Mouse (Mus musculus) intestine, embryonic 15.5 days (tissue): ENCODE measurements around the gene Gh. TPM values are rescaled to one million over a fixed set of nuclear protein-coding genes. Genes with fewer than 3 reads are reported as not detected.
A peak's percentile ranks its signal among the peaks of the same experiment; 100 is the strongest.

Source experiments
- ATAC-seq: fragments of 200-750 bp; cut with Nextera tagmentation; 2 replicates; pipeline ENCODE4 v1.8.0; 2017; ENCODE audit warnings: moderate TSS enrichment, moderate library complexity
- H3K27ac ChIP-seq: fragments of 300-500 bp; sonication (generic); 2 replicates; pipeline ENCODE4 v1.5.1; 2015; ENCODE audit warnings: mild to moderate bottlenecking, inconsistent platforms
- H3K27me3 ChIP-seq: fragments of 300-500 bp; sonication (generic); replicated peaks from 2 replicates; pipeline ENCODE4 v1.6.1; 2015; ENCODE audit warnings: inconsistent platforms
- H3K36me3 ChIP-seq: fragments of 300-500 bp; sonication (generic); 2 replicates; pipeline ENCODE4 v1.6.1; 2015; ENCODE audit warnings: inconsistent platforms
- H3K4me1 ChIP-seq: fragments of 300-500 bp; sonication (generic); replicated peaks from 2 replicates; pipeline ENCODE4 v1.6.1; 2015; ENCODE audit warnings: inconsistent platforms
- H3K4me2 ChIP-seq: fragments of 300-500 bp; sonication (generic); replicated peaks from 2 replicates; pipeline ENCODE4 v1.6.1; 2015; ENCODE audit warnings: mild to moderate bottlenecking, inconsistent platforms
- H3K4me3 ChIP-seq: fragments of 300-500 bp; sonication (generic); replicated peaks from 2 replicates; pipeline ENCODE4 v1.5.1; 2015; ENCODE audit warnings: inconsistent platforms
- H3K9ac ChIP-seq: fragments of 300-500 bp; sonication (generic); 2 replicates; pipeline ENCODE4 v1.6.1; 2015; ENCODE audit warnings: inconsistent platforms
- H3K9me3 ChIP-seq: fragments of 300-500 bp; sonication (generic); 2 replicates; pipeline ENCODE4 v1.6.1; 2016; ENCODE audit warnings: inconsistent platforms
- WGBS: fragments of 180-500 bp; shearing (Covaris S2); methylation state at CpG from one replicate; pipeline ENCODE4 v1.1.7; 2015; 5-methylcytosine and 5-hydroxymethylcytosine counted together
- polyA plus RNA-seq: library from polyadenylated mRNA; unstranded; fragments of >200 nt; fragmentation: Nextera tagmentation; extraction: Ambion mirVana; gene quantifications from 2 replicates; pipeline ENCODE4 v1.2.1, GENCODE M21; 2015

Gh gene
- polyA plus RNA-seq, 1 experiment from 2014 or later: not detected

DNA sequence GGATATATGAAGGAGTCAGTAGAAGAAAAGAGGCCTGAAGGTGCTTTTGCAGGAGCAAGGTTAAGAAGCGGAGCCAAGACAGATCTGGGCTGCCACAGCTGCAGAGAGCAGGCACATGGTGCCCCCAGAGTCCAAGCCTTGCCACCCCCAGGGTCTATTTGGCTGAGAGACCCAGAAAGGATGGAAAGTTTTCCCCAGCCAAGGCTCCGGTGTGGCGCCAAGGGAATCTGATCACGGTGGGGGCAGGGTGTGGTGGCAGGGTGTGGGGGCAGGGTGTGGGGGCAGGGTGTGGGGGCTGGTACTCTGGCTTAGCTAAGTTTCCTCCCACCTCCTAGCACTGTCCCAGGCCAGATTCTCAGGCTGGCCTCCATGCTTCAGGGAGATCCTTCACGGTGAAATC, 26.9 kb upstream of the Gh start:
- Histone ChIP-seq H3K4me3 (no peak overlapping the region), H3K36me3 (no peaks in the 10 kb centered on the region), H3K4me2 (no peak overlapping the region), H3K27ac (no peak overlapping the region), H3K27me3 (no peaks in the 10 kb centered on the region), H3K9ac (no peak overlapping the region), H3K4me1 (0 out of 2 replicates have a peak, but pooled peaks cover 2% of the 10 kb centered on the region), H3K9me3 (no peaks in the 10 kb centered on the region)
- 54% methylated on average over 5 of the region's 5 CpGs for WGBS
- no peak; the same call in 1 of the 2 replicates for ATAC-seq

DNA sequence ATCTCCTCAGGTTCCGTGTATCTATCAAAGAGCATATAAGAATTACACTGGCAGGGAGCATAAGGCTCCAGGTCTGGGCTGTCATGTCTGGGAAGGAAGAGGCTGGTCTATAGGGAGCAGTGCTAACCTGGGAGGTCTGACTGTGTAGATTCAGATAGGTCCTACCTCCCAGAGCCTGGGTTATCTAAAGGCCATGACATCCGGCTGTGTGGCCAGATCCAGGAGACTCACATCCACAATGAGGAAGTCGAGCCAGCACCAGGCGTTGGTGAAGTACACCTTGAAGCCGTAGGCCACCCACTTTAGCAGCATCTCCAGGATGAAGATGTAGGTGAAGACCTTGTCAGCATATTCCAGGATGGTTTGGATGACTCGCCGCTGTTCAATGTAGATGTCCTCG, 24.8 kb upstream of the Gh start:
- Histone ChIP-seq H3K36me3 (no peaks in the 10 kb centered on the region), H3K4me3 (no peak overlapping the region), H3K27me3 (no peaks in the 10 kb centered on the region), H3K27ac (no peak overlapping the region), H3K4me2 (no peak overlapping the region), H3K4me1 (0 out of 2 replicates have a peak, but pooled peaks cover 2% of the 10 kb centered on the region), H3K9me3 (no peaks in the 10 kb centered on the region), H3K9ac (no peak overlapping the region)
- 85% methylated on average over 8 of the region's 8 CpGs for WGBS
- ATAC-seq: no peak

DNA sequence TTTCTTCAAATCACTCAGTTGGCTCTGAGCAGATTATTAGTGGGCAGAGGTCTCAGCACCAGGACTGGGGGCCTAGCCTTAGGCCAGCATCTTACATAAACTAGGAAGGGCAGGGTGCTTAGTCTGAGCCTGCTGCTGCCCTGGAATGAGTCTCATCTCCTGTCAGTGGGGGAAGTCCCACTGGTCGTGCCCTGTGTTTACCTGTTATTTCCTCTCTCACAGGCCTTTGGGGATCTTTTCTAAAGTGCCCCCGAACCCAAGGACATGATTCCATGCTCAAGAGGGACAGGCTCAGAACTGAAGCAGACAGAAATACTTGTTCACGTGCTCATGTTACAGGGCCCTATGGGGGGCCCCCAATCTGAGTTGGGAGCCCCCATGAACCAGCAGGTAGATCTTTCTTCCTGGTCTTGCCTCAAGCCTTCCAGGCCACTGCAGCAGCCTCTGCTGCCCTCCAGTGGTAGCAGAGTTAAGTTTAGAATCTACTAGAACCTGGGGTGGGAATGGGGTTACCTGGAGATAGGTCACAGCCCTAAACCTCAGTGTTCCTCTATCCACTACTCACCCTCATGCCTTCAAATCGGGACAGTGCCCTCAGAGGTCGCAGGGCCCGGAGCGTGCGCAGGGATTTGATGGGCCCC, 24.0 kb upstream of the Gh start:
- WGBS: 62% methylated on average over 8 of the region's 8 CpGs
- peak; percentile 62 for ATAC-seq
- 0 out of 2 replicates have a peak, but pooled peaks cover 2% of the 10 kb centered on the region for H3K4me1 ChIP-seq
- H3K4me3 ChIP-seq: no peak overlapping the region
- no peak overlapping the region for H3K4me2 ChIP-seq
- no peaks in the 10 kb centered on the region for H3K27me3 ChIP-seq
- no peaks in the 10 kb centered on the region for H3K9me3 ChIP-seq
- H3K36me3 ChIP-seq: no peaks in the 10 kb centered on the region
- H3K9ac ChIP-seq: no peak overlapping the region
- no peak overlapping the region for H3K27ac ChIP-seq

DNA sequence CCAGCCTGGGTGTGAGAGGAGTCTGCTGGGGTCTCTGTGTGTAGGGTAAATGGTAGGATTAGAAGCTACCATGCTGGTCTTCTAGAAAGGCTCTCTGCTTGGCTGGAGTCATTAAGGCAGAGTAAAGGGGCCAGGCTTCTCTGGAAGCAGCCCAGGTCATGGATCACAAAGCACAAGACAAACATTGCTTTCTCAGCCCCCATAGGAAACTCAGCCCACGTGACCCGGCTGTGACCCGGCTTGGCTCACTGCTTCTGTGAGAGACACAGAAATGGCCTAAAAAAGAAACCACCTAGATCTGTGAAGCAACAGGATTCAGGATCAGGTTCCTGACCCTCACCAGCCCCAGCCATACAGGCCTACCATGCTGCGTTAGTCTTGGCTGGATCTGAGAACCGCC, 23.2 kb upstream of the Gh start:
- Histone ChIP-seq H3K4me1 (0 out of 2 replicates have a peak, but pooled peaks cover 2% of the 10 kb centered on the region), H3K9me3 (no peaks in the 10 kb centered on the region), H3K9ac (no peak overlapping the region), H3K4me2 (no peak overlapping the region), H3K4me3 (no peak overlapping the region), H3K36me3 (no peaks in the 10 kb centered on the region), H3K27me3 (no peaks in the 10 kb centered on the region), H3K27ac (no peak overlapping the region)
- WGBS: 64% methylated on average over 5 of the region's 5 CpGs
- no peak for ATAC-seq

DNA sequence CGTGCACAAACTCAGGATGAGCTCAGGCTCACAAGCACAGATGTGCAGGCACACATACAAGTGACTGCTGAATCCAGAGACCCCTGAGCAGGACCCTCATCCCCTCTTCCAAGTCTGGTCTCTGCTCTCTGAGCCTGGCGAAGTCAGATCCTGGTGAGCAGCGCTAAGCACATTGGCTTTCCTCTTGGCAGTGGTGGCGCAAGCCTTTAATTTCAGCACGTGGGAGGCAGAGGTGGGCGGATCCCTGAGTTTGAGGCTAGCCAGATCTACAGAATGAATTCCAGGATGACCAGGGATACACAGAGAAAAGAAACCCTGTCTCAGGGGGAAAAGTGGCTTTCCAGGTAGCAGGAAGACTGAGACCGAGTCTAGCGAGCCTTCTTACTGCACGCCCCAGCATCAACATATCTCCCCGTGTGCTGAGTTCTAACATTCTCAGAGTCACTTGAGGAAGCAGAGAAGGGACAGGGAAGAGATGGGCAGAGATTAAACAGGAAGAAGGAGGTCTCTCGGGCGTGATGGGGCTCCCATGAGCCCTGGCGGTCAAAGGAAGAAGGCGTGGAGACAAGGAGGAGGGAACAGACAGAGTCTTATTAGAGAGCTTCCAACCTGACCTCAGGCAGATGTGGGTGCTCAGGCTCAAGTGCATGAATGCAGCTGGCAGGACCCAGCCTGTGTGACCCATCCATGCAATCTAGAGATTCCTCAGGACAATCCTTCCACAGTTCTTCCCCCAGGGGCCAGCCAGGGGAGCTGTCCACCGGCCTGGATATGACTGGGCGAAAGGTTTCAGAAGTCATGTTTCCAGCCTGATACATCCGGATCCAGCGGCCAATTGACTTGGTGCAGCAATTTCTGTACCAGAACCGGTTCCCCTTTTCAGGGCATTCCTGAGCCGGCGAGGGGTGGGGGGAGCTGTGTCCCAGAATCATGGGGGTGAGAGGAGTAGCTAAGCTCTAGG, 17.0 kb upstream of the Gh start:
- H3K9ac ChIP-seq: no peak overlapping the region
- H3K36me3 ChIP-seq: no peaks in the 10 kb centered on the region
- H3K4me1 ChIP-seq: peaks cover 22% of the 10 kb centered on the region
- no peak overlapping the region for H3K4me3 ChIP-seq
- no peak for ATAC-seq
- H3K27ac ChIP-seq: 0 out of 2 replicates have a peak overlapping the region, but pooled peaks have one; percentile 20
- WGBS: 52% methylated on average over 21 of the region's 21 CpGs
- no peaks in the 10 kb centered on the region for H3K27me3 ChIP-seq
- no peak overlapping the region for H3K4me2 ChIP-seq
- H3K9me3 ChIP-seq: no peaks in the 10 kb centered on the region

DNA sequence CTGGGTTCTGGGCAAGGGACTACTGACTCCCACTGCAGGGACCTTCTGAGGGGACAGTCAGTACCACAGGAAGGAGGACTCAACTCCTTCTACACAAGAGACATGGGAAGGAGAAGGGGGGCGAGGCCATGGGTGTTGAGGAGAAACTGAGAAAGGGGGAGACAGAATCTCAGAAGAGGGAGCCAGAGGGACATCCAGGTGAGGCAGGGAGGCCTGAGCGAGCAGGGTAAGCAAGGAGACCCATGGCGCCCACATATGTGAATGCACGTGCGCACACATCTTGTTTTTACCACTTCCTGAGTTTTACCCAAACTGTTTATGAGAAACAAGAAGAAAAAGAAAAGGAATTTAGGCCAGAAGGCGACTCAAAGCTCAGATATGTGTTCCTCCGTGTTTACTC, 16.1 kb upstream of the Gh start:
- no peak overlapping the region for H3K4me3 ChIP-seq
- no peak for ATAC-seq

DNA sequence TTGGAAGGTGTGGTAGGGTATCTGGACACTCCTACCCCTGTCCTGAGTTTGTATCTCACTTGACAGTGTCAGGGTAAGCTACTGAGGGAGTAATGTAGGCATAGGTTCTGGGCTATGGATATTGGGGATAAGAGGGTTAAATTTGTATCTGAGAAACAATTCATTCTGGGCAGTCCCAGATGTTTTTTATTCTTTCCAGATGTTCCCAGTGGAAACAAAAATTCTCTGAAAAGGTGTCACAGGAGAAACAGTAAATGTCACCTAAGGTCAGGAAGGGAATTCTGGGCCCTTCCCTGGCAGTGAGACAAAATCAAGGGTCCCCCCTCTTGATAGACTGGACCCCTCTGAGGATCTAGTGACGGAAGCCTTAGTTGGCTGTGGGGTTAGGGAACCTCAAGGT, 14.8 kb upstream of the Gh start:
- Histone ChIP-seq H3K4me3 (no peak overlapping the region), H3K4me1 (peaks cover 28% of the 10 kb centered on the region), H3K9ac (no peak overlapping the region), H3K27me3 (no peaks in the 10 kb centered on the region), H3K9me3 (no peaks in the 10 kb centered on the region), H3K27ac (no peak overlapping the region), H3K4me2 (no peak overlapping the region), H3K36me3 (no peaks in the 10 kb centered on the region)
- no peak for ATAC-seq
- 79% methylated on average over 1 of the region's 1 CpGs for WGBS

More for the DNA sequence above, 16.1 kb upstream of the Gh start:
- Histone ChIP-seq H3K9ac (no peak overlapping the region), H3K27me3 (no peaks in the 10 kb centered on the region), H3K36me3 (no peaks in the 10 kb centered on the region), H3K9me3 (no peaks in the 10 kb centered on the region), H3K4me2 (no peak overlapping the region), H3K4me1 (peaks cover 28% of the 10 kb centered on the region), H3K27ac (peak overlapping the region; percentile 27; the same call in 1 of the 2 replicates)
- 67% methylated on average over 7 of the region's 7 CpGs for WGBS

DNA sequence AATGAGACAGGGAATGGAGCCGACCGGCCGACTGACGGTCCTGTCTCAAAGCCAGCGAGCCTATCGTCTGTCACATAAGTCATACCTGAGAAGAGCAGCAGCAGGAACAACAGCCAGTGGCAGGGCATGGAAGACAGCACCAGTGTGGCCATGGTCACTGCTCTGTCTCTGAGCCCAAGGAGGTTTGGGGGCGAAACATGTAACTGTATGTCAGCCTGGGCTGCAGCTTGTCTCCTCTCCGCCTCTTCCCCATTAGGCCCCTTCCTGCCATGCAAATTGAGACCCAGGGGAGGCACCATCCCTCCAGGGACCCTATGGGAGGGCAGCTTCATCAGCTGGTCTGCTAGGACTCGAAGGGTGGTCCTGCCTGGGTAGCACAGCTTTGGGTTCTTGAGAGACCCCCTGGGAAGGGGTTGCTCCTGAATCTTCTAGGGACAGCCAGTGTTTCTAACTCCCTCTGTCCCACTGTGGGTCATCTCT, 12.7 kb upstream of the Gh start, which contains the start of gene Cd79b:
TSS of gene Cd79b (minus strand) at position 430 of the 480 bp plus-strand sequence.
- H3K9me3 ChIP-seq: no peaks in the 10 kb centered on the region
- ATAC-seq: no peak
- H3K4me2 ChIP-seq: 0 out of 2 replicates have a peak within 1 kb of the TSS, but pooled peaks have one; percentile 3
- H3K27me3 ChIP-seq: no peaks in the 10 kb centered on the region
- peaks cover 26% of the 10 kb centered on the region for H3K4me1 ChIP-seq
- no peaks in the 10 kb centered on the region for H3K36me3 ChIP-seq
- H3K9ac ChIP-seq: no peak within 1 kb of the TSS
- H3K27ac ChIP-seq: no peak within 1 kb of the TSS
- WGBS: 56% methylated on average over 9 of the region's 9 CpGs
- no peak within 1 kb of the TSS for H3K4me3 ChIP-seq

DNA sequence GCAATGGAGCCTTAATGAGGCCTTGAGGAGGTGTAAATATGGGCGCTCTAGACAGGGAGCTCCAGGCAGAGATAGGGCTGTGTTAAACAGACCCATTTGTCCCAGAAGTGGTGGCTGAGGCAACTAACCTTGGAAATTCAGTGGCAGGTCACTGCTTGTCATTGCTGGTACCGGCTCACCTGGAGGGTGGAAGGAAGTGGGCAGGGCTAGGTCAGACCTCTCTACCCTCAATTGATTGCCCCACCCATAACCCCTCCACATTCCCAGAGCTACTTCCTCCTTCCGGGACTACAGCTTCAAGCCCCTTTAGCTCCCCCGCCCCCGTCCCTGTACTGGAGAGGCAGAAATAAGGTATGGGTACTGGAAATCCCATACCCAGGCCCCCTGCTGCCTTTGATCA, 11.9 kb upstream of the Gh start:
- H3K4me3 ChIP-seq: no peak overlapping the region
- H3K27me3 ChIP-seq: no peaks in the 10 kb centered on the region
- peak; percentile 61; the same call in 1 of the 2 replicates for ATAC-seq
- H3K27ac ChIP-seq: no peak overlapping the region
- H3K36me3 ChIP-seq: no peaks in the 10 kb centered on the region
- H3K4me2 ChIP-seq: 0 out of 2 replicates have a peak overlapping the region, but pooled peaks have one; percentile 3
- H3K4me1 ChIP-seq: peaks cover 19% of the 10 kb centered on the region
- H3K9me3 ChIP-seq: no peaks in the 10 kb centered on the region
- no peak overlapping the region for H3K9ac ChIP-seq
- WGBS: 38% methylated on average over 5 of the region's 5 CpGs

DNA sequence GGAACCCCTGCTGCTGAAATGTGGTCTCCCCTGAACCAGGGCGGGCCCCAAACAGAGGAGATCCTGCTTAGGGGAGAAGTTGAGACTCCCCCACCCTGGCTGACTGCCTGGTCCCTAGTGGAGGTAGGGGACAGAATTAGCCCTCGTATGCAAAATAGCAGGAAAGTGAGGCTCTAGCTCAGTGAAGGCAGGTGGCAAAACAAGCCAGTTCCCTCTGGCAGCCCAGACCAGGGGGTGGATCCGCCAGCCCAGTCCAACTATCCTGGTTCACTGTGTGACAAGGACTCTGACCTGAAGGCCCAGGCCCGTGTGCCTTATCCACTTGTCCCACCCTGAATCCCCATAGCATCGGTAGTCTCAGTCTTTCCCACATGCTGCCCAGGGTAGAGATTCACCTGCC, 8.5 kb upstream of the Gh start:
- H3K27ac ChIP-seq: no peak overlapping the region
- H3K9me3 ChIP-seq: no peaks in the 10 kb centered on the region
- H3K4me3 ChIP-seq: no peak overlapping the region
- ATAC-seq: no peak
- no peak overlapping the region for H3K4me2 ChIP-seq
- peaks cover 13% of the 10 kb centered on the region for H3K4me1 ChIP-seq
- 70% methylated on average over 5 of the region's 5 CpGs for WGBS
- H3K27me3 ChIP-seq: no peaks in the 10 kb centered on the region
- no peaks in the 10 kb centered on the region for H3K36me3 ChIP-seq
- H3K9ac ChIP-seq: no peak overlapping the region

DNA sequence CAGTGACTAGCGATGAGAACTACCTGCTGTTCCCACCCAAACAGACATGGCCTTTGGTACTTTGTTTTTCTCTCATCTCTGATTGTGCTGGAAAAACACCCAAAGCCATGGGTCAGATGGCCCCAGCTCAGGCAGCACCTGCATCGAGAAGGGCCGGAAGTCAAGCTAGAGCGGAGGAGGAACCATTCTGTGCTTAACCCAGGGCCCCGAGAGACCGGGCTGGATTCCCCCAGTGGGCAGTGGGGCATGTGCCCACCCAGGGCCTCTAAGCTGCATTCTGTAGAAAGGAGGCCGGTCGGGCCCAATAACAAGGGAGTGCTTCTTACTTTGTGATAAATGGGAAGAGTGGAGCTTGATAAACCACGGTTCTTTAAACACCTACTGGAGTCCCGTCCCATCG, 6.5 kb upstream of the Gh start:
- no peak overlapping the region for H3K4me3 ChIP-seq
- no peaks in the 10 kb centered on the region for H3K27me3 ChIP-seq
- H3K9me3 ChIP-seq: no peaks in the 10 kb centered on the region
- no peak overlapping the region for H3K4me2 ChIP-seq
- no peaks in the 10 kb centered on the region for H3K36me3 ChIP-seq
- H3K9ac ChIP-seq: no peak overlapping the region
- no peaks in the 10 kb centered on the region for H3K4me1 ChIP-seq
- no peak for ATAC-seq
- WGBS: 82% methylated on average over 11 of the region's 11 CpGs
- H3K27ac ChIP-seq: no peak overlapping the region

DNA sequence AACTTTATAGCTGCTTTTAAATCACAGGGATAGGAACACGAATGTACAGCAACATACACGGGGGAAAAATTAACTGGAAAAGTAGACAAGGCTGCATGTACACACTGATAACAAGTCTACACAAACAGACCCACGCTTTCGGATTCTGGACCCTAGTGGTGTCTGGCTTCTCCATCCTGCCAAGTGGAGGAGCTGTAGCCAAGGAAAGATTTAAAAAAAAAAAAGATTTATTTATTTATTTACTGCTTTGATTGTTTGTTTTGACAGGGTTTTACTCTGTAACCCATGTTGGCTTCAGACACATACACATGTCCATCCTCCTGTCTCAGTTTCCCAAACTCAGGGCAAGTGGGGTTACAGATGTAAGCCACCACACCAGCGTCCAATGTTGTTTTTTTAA, 5.8 kb upstream of the Gh start:
- Histone ChIP-seq H3K27ac (no peak overlapping the region), H3K9me3 (no peaks in the 10 kb centered on the region), H3K27me3 (no peaks in the 10 kb centered on the region), H3K4me1 (no peaks in the 10 kb centered on the region), H3K4me2 (no peak overlapping the region), H3K4me3 (no peak overlapping the region), H3K36me3 (no peaks in the 10 kb centered on the region), H3K9ac (no peak overlapping the region)
- ATAC-seq: no peak
- 50% methylated on average over 5 of the region's 5 CpGs for WGBS
